Mouse (Mus musculus) cerebral cortex, adult 2 months (tissue): Measurements from ENCODE around the gene Slco1a5.

Experiments
- WGBS: fragments of 180-500 bp; shearing (Covaris S2); methylation state at CpG from one replicate; pipeline ENCODE4 v1.1.7; 2018; 5-methylcytosine and 5-hydroxymethylcytosine counted together

Slco1a5 gene

DNA sequence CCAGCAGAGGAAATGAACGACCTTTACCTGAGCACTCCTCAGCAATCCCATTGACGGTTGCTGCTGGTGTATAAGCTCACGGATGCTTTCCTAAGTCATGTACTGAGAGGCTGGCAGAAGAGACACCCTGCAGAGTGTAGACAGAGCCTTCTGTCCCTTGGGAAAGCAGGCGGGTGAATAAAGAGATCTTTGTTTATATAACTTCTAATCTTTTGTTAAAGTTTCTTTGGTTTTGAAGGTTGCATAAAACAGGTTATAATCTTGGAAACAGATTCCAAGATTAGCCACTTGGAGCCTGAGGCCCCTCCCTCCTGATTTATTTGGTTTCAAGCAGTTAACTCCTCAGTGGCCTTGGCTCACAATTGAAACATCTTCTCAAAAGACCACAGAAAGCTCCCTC, at the start of gene Slco1a5:
TSS of gene Slco1a5 (minus strand) at position 101 of the 400 bp plus-strand sequence.
- 44% methylated on average over 4 of the region's 4 CpGs for WGBS

DNA sequence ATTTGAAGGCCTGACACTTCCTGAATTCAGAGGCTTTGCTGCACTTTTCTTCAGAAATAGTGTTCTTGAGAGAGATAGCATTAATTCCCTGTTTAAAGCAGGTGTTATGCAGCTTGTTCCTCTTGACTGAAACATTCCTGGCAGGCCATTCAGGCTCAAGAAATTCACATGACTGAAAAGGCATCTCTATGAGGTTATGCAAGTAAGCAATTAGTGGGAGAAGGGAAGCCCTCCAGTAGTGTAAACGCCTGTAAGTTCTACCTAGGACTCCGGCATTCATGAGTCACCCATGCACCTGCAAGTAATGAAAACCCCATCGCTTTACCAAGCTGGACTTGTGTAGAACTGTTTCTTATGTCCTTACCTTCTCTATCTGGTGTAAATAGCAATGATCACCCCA, 46.8 kb upstream of the Slco1a5 start:
- WGBS = 90% methylated on average over 3 of the region's 3 CpGs

DNA sequence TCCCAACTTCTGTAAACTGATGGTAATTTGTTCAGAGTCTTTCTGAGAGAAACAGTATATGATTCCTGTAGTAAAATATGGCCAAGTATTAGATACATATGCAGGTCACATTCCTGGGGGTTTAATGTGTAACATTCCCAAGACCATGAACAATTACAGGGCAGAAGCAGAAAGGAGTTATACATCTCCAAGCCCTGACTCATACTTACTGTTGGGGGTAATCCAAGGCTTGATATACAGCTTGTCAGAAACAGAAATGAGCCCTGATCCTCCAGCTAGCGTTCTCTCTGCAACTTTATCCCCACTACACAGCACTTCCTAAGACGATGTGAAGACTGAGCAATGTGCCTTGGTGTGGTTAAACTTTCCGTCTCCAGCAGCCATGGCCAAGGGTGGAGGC, 44.8 kb upstream of the Slco1a5 start:
- WGBS = 92% methylated on average over 3 of the region's 3 CpGs

DNA sequence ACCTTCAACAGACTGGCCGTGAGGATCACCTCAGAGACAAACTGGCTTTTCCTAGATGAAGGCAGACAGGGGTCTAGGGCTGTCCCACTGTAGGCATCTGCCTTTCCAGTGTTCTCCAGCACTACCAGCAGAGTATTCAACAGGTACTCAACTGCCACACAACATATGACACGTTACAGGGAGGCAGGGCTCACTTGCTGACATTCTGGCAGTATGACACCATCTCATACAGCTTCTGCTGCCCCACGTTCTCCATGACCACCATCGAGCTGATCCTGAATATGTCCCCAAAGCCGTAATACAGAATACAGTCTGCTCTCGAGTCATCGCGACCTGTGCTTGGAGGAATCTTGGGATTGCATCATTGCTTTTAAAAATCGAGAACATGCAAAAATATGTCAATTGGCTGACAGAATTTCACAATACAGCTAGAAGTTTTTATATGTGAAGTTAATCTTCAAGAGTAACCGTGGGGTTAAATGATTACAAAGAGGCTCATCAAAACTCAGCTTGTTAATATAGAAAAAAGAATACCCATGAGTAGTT, 43.8 kb upstream of the Slco1a5 start:
- 91% methylated on average over 10 of the region's 10 CpGs for WGBS

DNA sequence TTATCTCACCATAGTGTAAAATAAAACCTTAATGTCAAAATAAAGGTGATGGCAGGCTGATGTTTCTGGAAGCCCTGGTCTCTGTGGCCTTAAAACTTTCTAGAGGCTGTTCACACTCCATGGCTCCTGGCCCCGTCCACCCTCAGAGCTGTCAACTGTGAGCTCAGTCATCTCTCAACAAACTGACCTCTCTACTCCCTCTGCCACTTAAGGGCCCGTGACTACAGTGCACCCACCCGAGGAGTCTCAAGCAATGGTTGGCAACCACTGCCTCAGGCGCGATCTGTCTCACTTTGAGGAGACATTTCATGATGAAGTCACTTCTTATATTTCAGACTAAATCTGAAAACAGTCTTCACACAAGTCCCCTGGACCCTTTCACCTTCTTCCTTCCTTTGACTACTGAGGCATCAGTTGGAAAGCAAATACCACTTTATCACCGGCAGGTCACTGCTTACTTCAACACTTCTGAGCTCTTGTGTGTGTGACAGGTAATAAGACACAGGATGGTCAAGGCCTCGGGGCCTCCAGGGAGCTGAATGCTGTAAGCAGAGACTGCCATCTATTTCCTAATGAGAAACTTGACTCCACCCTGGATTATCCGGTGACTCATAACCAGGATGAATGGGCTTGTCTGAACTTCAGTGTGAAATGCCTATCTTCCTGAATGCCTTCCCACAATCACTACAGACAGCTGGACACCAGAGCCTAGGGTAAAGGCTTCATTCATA, 43.1 kb upstream of the Slco1a5 start:
- WGBS = 88% methylated on average over 8 of the region's 8 CpGs

DNA sequence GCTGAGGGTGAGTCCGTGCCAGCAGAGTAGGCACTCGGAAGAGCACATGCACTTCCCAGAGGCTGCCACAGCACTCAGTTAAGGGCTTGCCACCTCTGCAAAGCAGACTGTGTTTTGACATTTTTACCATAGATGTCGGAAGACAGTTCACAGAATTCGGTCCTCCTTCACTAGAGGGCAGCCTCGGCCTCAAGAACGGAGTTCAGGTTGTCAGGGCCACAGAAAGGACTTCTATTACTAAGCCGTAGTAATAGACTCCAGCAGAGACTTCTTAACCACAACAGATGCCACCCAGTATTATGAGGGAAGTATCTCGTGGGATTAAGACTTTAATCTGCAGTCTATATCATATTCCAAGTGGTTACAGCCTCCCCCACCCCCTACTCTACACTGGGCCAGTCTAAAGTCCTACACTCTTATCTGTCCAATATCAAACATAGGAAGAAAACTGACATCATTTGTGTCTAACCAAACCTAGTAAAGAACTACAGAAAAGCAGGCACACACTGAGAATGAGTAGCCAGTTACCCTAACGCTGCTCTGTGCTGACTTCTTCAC, 40.3 kb upstream of the Slco1a5 start:
- WGBS = 52% methylated on average over 9 of the region's 9 CpGs

DNA sequence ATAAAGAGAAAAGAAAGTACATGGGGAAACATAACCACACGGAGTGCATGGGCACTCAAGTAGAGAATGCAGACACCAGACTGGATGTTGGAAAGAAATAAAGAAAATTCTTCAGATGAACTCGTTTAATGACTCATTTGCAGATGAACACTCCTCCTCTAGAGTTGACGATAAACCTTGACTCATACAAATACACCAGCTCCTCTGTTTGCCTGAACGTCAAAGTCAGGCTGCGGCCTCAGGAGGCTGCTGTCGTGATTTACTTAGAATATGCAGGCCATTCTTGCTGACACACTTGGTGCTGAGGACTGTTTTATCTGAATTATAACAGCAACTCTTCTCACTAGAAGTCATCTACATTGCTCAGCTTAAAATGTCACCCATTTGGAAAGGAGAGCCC, 39.3 kb upstream of the Slco1a5 start:
- WGBS = 67% methylated on average over 6 of the region's 6 CpGs

DNA sequence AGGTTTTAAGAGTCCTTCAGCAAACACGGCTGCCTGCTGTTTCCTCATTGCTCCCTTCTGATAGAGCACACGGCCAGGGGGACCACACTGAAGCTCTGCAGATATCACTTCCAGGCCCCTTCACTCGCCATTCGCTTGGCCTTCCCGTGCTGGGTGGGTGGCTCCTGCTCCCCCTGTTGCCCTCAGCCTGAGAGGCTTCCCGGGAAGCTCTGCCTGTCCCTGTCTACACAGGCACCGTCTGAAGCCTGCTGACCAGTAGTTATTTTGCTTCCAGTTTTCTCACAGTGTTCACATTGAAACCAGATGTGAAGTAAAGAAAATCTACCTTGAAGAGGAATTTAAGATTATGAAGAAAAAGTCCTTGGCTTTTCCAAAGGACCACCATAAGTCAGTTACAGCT, 34.3 kb upstream of the Slco1a5 start:
- WGBS = 78% methylated on average over 7 of the region's 7 CpGs

DNA sequence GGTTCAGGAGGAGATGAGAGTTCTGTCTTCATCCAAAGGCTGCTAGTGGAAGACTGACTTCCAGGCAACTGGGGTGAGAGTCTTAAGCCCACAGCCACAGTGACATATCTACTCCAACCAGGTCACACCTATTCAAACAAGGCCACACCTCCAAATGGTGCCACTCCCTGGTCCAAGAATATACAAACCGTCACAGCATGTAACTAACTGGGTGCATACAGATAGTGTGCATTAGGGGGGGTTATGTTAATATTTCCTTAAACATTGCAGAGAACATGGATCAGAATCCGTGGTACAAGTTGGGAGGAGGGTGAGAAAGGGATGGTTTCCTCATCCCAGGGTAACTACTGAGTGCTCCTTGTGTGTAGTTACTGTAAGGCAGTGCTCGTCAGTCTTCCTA, 29.3 kb upstream of the Slco1a5 start:
- WGBS = 87% methylated on average over 3 of the region's 3 CpGs

DNA sequence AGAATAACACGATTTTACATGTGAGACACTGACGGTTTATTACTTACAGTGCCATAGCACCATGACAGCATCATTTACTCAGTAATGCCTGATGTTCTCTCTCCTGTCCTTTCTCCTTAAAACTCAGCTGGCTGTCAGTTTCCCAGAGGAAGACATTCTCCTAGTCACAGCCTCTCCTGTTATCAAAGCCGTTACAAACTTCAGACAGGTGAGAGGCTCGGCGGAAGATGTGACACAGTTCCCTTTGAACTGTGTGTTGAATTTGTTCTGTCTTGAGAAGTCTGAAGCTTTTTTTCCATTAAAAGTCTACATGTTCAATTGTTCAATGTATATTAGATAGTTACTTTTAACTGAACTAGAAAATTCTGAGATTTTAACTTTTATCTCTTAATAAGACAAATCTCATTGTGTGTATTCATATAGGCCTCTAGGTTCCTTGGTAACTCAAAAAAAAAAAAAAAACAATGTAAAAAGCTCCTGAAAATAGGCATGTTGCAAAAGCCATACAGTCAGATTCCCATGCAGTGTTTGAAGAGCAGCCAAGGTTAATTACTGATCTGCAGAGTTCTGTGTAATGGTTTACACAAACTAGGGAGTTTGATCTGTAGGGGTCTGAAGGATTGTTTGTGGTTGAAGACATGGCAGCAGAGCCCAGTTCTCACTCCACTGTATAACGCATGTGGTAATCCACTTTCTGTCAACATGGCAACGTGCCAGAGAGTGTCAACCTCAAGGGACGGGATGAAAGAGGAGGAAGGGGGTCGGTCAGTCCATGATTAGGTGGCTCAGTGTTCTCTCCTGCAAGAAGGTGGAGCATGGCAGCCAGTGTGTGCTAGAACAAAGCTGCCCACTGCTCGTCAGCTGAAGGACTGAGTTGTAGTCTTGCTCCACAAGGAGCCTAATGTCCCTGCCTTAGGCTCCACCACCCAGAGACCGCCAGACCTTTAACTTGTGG, 24.9 kb upstream of the Slco1a5 start:
- 71% methylated on average over 11 of the region's 11 CpGs for WGBS

DNA sequence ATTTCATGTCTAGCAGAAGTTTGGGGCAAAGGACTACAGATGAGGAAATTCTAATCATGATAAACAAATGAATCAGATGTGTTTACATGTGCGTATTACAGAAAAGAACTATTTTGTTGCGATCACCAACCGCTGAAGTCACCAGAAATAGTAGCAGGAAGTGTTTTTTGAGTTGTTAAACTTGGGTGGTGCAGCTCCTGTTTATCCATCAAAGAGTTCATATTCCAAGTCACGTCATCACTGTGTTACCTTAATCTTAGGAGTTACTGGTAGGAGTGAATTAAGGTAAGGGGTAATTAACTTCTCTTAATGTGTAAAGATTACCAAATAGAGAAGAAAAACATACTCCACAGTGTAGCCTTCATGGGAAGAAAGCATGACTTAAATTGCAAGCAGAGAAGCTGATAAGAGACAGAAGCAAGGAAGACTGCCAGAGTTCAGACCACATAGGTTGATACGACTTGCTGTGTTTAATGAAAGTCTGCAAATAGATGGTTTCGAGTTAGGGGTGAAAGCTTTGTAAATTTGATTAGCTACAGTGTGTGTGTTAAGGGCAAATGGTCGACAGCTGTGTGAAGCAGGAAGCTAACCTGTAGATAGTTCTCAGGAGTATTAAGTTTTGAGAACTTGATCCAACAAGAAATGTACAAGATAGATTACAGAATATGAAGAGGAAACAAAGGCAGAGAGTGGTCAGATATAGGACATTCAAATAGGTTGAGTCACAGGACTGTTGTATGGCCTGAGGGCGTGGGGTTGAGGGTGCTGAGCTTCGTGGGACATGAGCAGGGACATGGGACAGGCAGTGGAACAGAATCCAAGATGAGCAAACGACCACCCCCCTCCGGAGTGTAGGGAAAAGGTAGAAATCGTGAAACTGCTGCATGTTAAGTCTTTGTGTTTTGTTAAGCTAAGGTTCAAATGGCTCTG, 23.7 kb upstream of the Slco1a5 start:
- 45% methylated on average over 12 of the region's 12 CpGs for WGBS

DNA sequence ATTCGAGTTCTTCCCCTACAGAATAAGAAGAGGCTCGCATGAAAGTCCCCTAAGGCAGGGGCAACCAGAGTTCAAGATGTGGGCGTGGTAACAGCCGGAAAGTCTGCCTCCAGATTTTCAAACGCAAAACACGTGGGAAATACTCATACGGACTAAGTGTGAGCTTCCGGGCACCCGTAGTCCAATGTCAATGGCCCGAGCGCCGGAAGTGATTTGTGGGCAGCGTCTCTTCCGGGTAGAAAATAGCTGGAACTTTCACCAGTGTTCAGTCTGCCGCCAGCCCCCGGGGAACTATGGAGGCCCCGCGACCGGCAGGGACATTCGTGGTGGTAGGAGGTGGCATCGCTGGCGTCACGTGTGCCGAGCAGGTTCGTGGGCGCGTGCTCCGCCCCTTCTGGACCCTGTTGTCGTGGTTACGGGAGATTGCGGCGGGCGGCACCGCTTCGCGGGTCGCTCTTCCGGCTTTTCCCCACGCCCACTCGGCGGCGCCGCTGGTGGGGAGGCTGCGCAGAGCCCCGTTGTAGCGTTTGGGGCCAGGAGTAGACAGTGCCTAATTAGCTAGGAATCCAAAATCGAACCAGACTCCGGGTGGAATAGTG, 22.8 kb upstream of the Slco1a5 start, which contains the start of gene Pyroxd1:
TSS of gene Pyroxd1 (plus strand) at position 215 of the 599 bp plus-strand sequence.
- under 1% methylated on average over 48 of the region's 48 CpGs for WGBS

DNA sequence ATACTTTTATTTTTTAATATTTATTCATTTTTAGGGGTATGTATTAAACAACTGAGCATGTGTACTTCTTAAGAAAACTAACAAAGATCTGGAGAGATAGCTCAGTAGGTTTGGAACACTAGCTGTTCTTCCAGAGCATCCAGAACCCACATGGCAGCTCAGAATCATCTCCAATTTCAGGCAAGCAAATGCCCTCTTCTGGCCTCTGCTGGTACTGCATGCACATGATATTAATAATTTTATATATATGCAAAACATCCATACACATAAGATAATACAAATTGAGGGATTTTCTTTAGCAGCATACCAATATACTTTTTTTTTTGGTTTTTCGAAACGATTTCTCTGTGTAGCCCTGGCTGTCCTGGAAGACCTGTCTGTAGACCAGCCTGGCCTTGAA, 20.8 kb upstream of the Slco1a5 start:
- 72% methylated on average over 2 of the region's 2 CpGs for WGBS

DNA sequence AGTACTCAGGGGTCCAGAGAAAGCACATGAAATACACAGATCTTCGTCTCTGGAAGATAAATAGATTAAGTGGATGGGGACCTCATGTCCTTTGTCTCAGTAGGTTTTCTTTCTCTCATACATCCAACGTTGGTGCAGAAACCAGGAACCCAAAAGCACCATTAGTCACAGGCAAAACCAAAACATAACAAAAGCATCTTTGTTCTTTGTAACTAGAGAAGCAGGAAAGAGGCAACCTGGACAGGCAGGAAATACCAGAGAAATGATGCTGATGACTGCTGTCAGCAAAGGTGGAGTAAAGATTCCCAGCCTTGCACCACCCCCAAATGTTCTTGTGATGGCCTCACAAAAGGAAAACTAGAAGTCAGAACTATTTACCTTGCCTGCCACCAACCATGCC, 16.8 kb upstream of the Slco1a5 start:
- 49% methylated on average over 2 of the region's 2 CpGs for WGBS

DNA sequence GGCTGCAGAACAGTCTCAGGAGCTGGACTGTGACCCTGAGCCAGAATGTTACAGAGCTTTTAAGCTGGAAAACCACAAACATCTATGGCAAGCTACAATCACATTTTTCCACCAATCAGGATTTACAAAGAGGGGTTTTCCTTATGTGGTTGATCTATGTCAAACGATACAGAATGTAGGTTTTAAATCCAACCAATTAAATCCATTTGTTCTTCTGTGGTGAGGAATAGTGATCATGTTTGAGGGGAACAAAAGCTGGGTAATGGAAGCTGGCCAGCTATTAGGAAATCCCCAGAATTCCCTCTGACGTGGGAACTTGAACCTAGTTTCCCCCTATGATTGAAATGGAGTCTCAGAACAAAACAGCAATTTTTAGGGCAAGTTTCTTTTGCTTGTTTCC, 16.2 kb upstream of the Slco1a5 start:
- WGBS = 49% methylated on average over 2 of the region's 2 CpGs

DNA sequence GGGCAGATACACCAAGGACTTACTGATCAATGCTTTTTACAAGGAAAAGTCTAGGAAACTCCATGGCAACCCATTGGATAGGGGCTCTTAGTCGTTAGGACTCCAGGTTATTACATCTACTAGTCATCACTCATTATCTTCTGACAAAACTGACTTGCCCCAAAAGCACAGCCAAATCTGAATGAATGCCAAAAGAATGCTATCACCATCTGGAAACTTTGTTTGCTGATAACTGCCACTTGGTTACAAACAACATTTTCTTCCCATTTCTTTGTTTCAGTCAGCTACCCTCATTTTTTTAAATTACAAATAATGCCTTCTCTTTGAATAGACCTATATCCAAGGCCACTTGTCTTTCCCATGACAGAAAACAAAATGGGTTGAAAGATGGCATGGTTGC, 6.4 kb upstream of the Slco1a5 start:
- WGBS = 69% methylated on average over 1 of the region's 1 CpGs

DNA sequence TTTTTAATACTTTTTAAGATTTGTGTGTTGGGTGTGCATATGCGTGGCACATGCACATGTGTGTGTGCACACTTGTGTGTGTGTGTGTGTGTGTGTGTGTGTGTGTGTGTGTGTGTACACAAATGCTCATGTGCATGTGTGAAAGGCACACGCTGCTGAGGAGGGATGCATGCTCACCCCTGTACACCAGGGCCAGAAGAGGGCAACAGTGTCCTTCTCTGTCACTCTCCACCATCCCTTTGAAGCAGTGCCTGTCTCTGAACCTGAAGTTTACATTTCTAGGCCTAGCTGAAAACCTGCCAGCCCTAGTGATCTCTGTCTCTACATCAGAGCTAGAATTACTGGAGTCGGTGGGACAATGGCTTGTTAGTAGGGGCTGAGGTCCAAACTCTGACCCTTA, 3.8 kb upstream of the Slco1a5 start:
- WGBS = 87% methylated on average over 3 of the region's 3 CpGs

DNA sequence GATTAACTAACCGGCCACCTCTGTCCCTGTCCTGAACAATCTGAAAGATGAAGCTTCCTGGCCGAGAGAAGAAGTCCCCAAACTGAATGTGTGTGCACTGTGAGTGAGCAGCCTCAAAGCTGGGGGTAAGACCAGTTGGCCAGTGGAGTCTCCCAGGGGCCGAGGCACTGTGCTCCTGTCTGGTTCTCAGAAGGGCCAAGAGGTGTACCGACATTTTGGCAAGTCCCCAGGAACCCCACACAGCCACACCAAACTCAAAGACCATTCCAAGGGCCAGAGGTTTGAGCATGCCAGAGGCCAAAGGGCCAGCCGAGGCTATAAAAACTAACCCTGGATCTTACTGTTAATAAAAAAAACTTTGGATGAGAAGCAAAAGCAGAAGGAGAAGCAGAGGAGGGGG, 8.5 kb downstream of the Slco1a5 start:
- 81% methylated on average over 5 of the region's 5 CpGs for WGBS

DNA sequence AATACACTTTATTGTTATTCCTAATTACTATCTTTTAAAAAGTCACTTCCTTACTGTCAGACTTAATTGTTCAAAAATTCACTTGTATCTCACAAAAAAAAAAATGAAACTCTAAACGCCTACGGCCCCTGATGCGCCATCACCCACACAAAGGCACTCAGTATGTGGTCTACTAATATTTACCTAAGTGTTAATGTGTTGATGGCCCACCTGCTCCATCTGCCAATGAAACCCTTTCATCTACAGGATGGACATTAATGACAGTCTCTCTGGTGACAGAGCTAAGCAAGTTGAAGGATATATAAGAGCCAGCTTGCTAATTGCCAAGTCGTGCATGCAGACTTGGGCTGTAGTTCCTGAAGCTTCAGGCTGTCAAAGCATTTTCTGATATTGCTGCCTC, 24.7 kb downstream of the Slco1a5 start, which contains the start of gene Iapp:
TSS of gene Iapp (plus strand) at position 326 of the 400 bp plus-strand sequence.
- WGBS = 72% methylated on average over 4 of the region's 4 CpGs

DNA sequence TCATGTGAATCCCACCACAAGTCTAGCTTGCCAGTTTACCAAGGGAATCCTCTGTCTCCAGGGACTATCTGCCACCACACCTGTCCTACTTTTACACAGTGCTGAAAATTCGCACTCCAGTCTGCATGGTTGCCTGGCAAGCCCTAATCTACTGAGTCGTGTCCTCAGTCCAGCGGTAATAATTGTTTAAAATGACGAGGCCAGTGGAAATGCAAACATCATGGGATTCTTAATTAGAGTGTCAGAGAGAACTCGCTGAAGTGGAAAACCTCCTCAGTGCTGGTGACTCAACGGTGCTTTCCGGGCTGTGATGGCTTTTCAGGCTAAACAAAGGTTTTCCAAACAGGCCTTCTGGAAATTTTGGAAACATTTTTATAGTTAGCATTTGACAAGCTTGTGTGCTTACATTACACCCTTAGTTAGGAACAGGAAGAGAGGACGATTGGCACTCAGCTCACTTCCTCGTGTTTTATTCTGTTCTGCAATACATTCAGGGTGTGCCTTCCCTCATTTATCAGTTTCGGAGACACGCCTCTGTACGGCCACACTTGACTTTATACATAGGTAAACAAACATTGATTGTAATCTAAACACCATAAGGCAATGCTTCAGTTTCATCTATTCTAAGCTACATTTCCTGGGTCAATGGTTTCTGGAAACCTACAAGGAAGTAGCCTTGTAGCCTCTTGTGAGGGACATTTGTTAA, 33.2 kb downstream of the Slco1a5 start:
- WGBS = 43% methylated on average over 12 of the region's 12 CpGs
